Mouse (Mus musculus): ENCODE results near the gene Kbtbd6.

Kbtbd6 gene

GRCm38 (mm10) chr14:79481339-79482151 lies 29.9 kb downstream of the Kbtbd6 start, which contains the start of gene Wbp4:
Wbp4 (minus strand) TSS chr14:79481520.
- peak; percentile 89 to 91 for DNase-seq (ENCODE audit: low spot score in 2 of 2)

GRCm38 (mm10) chr14:79482251-79482661 lies 30.6 kb downstream of the Kbtbd6 start:
- no peak for DNase-seq (ENCODE audit: low spot score in 2 of 2)

- no peak for DNase-seq (ENCODE audit: low spot score in 2 of 2)
These were observed 31.2 kb downstream of the Kbtbd6 start for GRCm38 (mm10) chr14:79482747-79483355.

- no peak for DNase-seq (ENCODE audit: low spot score in 2 of 2)
These were observed 32.0 kb downstream of the Kbtbd6 start for GRCm38 (mm10) chr14:79483611-79484120.

- DNase-seq (ENCODE audit: low spot score in 2 of 2): no peak
These were observed 35.0 kb downstream of the Kbtbd6 start for GRCm38 (mm10) chr14:79486617-79486992.

- DNase-seq (ENCODE audit: low spot score in 2 of 2): no peak
These were observed 35.5 kb downstream of the Kbtbd6 start for GRCm38 (mm10) chr14:79486993-79487731.

GRCm38 (mm10) chr14:79488531-79488930 lies 36.9 kb downstream of the Kbtbd6 start:
- no peak for DNase-seq (ENCODE audit: low spot score in 2 of 2)

GRCm38 (mm10) chr14:79489150-79489549 lies 37.5 kb downstream of the Kbtbd6 start:
- no peak for DNase-seq (ENCODE audit: low spot score in 2 of 2)

- DNase-seq (ENCODE audit: low spot score in 2 of 2): no peak
These were observed 38.6 kb downstream of the Kbtbd6 start for GRCm38 (mm10) chr14:79490246-79490645.

- no peak for DNase-seq (ENCODE audit: low spot score in 2 of 2)
These were observed 42.7 kb downstream of the Kbtbd6 start for GRCm38 (mm10) chr14:79494349-79494748.

- no peak for DNase-seq (ENCODE audit: low spot score in 2 of 2)
These were observed 47.7 kb downstream of the Kbtbd6 start for GRCm38 (mm10) chr14:79499326-79499725.

GRCm38 (mm10) chr14:79500756-79501155 lies 49.1 kb downstream of the Kbtbd6 start:
- DNase-seq (ENCODE audit: low spot score in 2 of 2): no peak

- no peak for DNase-seq (ENCODE audit: low spot score in 2 of 2)
These were observed 51.9 kb downstream of the Kbtbd6 start for GRCm38 (mm10) chr14:79503371-79504075.
